Mouse (Mus musculus): ENCODE data around the gene Kat5.

The Kat5 gene

DNA sequence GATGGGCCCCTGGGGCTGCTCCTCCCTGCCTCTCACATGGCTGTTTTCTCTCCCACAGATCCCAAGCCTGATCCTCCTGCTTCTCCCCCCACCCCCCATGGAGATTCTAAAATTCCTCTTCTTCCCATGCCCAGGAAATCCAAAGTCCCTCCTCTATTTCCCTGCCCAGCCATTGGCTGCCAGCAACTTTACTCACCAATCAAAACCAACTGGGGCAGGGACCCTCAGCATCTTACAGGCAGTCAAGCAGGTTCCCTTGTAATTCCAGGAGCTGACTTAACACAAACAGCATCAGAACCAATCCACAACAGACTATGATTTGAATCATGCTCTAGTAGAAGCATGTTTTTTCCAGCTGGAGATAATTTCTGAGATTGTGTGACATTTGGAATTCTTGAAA lies 19.9 kb upstream of the Kat5 start:
- DNase-seq (ENCODE audit: low read depth), result no peak

DNA sequence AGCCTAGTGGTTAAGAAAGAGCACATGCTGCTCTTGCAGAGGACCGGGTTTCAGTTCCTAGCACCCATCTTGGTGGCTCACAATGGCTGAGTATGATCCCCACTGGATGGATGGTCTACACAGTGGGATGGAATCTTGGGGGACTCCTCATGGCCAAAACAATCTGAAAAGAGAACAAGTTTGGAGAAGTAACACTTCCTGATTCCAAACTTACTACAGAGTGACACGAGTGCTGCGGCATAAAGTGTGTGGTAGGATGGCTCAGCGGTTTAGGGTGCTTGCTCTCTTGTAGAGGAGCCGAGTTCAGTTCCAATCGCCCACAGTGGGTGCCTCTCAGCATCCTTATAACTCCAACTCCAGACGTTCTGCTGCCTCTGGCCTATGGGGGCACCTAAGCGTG lies 15.3 kb upstream of the Kat5 start:
- no peak for DNase-seq (ENCODE audit: low read depth)

DNA sequence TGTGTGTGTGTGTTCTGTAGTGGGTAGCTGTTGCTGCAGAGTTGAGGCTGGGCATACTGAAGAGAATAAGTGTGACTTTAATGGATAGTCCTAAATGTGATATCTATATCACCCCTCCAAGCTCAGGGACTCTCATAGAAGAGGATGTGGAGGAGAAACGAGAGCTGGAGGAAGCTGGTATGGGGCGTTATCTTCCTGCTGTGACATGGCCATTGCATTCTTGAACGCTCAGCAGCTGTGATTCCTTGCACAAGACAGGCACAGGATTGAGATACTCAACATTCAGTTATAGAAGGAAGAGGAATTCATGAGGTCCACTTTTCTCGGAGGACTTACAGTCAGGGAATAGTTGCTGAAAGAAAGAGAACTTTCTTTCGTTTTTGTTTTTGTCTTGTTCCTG lies 11.8 kb upstream of the Kat5 start:
- DNase-seq (ENCODE audit: low read depth), result no peak

- no peak for DNase-seq (ENCODE audit: low read depth)
Measured at GRCm38 (mm10) chr19:5620007-5620406, 10.0 kb upstream of the Kat5 start.

- peak; percentile 56 for DNase-seq (ENCODE audit: low read depth)
Measured at GRCm38 (mm10) chr19:5614953-5615352, 4.9 kb upstream of the Kat5 start.

DNA sequence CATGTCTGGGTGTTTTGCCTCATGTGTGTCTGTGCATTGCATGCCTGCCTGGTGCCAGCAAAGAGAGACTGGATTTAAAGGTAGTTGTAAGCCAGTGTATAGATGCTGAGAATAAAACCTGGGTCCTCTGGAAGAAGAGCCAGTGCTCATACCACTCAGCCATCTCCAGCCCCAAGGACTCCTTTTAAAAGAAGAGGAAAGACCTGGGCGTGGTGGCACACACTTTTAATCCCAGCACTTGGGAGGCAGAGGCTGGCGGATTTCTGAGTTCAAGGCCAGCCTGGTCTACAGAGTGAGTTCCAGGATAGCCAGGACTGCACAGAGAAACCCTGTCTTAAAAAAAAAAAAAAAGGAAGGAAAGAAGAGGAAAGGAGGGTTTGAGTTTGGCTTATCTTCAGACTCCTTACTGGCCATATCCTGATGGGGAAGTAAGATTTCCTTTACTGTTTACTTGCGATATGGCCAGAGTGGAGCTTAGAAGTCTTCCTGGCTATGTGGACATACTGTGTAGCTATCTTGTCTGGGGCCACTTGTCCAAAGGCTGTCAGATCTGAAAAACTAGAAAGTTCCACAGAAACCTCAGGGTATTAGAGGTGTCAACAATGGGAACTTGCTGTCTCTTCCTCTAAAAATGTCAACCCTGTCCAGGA lies 2.9 kb upstream of the Kat5 start:
- no peak for DNase-seq (ENCODE audit: low read depth)

DNA sequence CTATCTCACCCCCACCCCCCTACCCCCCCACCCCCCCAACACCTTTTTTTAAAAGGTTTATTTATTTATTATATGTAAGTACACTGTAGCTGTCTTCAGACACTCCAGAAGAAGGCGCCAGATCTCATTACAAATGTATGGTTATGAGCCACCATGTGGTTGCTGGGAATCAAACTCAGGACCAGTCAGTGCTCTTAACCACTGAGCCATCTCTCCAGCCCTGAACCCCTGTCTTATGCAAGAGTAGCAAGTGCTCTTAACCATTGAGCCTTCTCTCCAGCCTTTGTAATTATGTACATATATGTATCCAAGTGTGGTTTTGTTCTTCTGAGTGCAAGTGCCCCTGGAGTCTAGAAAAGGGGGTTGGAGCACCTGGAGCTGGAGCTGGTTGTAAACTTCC lies 1.9 kb upstream of the Kat5 start:
- DNase-seq (ENCODE audit: low read depth), result no peak

DNA sequence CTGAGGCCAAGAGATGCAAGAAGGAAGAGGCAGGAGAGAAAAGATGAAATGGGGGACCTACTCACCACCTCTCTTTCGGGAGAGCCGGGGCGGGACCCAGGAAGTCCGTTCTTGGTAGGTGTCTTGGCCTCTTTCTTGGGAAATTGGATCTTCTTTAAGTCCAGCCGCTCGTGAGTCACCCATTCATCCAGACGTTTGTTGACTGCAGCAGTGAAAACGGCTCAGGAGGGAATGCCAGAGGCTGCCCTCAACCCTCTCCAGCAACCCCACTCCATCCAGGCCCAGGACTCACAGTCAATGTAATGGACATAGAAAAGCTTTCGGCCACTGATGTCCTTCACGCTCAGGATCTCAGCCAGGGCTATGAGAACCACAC lies 878 bp downstream of the Kat5 start:
- peak; percentile 27 for DNase-seq (ENCODE audit: low read depth)

- no peak for DNase-seq (ENCODE audit: low read depth)
Measured at GRCm38 (mm10) chr19:5608707-5609106, 1.3 kb downstream of the Kat5 start.

DNA sequence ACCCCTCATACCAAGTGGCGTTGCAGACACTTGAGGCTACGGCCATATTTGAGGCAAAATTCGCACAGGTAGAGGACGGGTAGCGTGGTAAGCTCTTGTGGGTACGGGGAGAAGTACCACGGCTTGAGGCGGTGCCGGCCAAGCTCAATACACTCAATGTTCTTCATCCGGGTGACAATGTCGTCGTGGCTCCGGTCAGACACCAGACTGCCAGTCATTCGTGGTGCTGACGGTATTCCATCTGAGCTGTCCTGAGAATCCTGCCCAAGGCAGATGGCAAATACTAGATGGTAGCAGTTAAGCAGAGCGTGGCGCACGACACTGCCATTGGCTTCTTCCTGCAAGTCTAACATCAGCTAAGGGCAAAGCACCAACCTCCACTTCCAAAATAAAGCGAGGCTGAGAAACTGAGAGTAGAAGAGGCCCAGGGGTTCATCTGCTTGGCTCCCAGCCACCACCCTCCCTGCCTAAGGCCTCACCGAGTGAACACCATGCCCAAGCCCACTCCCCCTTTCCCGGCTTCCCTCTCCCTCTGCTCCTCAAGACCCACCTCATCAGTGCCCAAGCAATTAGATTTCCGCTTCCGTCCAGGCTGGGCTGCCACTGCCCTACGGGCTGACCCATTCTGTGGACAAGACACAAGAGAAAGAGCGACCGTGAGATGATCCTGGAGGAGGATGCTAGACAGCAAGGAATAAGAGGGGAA lies 2.2 kb downstream of the Kat5 start:
- DNase-seq (ENCODE audit: low read depth), result no peak

DNA sequence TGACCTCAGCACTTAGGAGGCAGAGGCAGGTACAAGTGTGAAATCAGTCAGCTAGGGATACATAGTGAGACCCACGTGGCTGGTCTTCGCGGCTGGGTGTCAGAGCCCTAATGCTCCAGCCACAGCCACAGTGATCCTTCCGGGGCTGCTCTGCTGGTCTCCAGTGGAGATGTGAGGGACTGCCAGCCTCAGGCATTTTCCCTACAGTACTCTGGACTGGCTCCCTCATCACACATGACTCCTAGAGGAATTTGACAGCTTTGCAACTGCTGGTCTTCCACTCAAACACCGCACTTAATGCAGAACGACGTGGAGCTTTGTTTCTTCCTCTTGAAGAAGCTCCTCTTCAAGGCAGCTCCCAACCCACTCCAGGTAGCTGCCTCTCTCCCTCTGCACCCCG lies 3.8 kb downstream of the Kat5 start:
- DNase-seq (ENCODE audit: low read depth), result no peak

GRCm38 (mm10) chr19:5605126-5605525 lies 4.9 kb downstream of the Kat5 start:
- no peak for DNase-seq (ENCODE audit: low read depth)

DNA sequence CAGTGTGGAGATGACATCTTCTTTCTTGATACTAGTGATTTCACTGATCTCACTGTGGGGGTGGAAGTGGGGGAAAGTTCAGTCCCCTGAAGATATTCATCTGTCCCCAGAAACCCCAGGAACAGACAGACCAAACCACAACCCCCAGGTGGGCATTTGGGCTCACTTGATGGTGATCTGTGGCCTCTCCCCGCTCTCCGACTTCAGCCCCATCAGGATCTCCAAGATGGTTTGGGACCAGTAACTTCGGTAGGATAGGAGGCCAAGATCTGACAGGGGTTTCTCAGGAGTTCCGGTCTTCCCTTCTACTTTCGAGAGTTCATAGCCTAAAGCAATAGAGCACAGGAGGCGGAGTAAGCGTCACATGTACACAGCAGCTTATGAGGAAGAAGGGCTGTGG lies 6.4 kb downstream of the Kat5 start:
- DNase-seq (ENCODE audit: low read depth), result no peak

- peak; percentile 56 for DNase-seq (ENCODE audit: low read depth)
Measured at GRCm38 (mm10) chr19:5601752-5602541, 8.1 kb downstream of the Kat5 start, which contains the start of gene Rnaseh2c. Gene Rnaseh2c, plus strand, starts transcription at chr19:5601873.

GRCm38 (mm10) chr19:5599224-5599623 lies 10.8 kb downstream of the Kat5 start:
- no peak for DNase-seq (ENCODE audit: low read depth)

GRCm38 (mm10) chr19:5591888-5592287 lies 18.1 kb downstream of the Kat5 start:
- no peak for DNase-seq (ENCODE audit: low read depth)

DNA sequence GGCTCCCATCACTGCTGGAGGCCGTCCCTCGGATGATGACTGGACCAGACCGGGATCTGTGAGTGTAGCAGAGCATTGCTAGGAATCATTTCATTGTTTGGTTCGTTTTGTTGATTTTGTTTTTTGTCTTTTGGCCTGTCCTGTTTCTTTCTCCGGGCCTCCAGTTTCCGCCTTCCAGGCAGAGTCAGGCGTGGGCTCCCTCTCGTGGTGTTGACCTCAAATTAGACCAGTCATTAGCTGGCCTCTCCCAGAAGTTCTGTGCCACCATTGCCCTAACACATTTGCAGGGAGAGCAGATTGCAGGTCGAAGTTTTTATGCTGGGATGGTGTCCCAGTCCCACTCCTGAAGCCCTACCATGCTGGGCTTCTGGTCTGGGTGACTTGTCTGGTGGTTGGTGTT lies 20.9 kb downstream of the Kat5 start:
- no peak for DNase-seq (ENCODE audit: low read depth)

DNA sequence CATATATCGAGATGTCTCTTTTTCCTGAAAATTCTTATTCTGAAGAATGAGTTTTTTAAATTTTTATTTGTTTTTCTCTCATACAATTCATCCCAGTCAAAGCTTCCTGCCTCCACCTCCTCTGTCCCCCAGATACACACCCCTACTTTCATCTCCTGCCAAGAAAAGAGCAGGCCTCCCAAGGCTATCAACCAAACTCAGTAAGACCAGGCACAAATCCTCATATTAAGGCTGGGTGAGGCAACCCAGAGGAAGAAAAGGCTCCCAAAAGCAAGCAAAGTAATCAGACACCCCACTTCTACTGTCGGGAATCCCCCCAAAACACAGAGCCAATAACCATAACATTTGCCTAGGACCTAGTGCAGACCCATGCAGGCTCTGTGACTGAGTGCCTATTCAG lies 28.0 kb downstream of the Kat5 start:
- DNase-seq (ENCODE audit: low read depth), result no peak

DNA sequence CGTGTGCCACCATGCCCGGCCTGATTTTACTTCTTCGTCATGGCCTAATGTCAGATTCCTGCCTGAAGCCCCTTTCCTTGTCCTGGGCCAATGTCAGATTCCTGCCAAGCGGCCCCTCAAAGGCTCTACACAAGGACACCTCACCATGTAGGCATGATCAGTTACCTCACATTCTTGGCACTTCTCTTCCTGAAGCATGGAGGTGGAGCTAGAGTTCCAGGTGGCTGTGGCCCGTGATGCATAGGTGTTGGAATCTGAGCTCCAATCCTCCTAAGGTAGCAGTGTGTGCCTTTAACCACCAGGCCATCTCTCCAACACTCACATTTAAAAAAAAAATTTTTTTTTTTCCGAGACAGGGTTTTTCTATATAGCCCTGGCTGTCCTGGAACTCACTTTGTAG lies 29.3 kb downstream of the Kat5 start:
- DNase-seq (ENCODE audit: low read depth), result no peak

DNA sequence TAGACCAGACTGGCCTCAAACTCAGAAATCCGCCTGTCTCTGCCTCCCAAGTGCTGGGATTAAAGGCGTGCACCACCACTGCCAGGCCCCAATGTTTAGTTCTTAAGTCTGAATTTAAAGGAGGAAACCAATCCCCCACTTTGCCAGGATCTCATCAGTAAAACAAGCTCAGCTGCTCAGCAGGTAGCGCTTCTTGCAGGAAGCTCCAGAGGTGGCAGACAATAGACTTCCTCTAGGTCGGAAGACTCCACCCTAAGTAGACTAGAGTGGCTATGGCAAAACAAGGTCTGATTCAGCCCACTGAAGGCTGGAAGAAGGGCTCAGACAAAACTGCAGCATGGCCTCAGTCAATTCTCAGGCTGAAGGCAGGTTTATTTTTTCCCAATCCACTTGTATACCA lies 30.1 kb downstream of the Kat5 start:
- DNase-seq (ENCODE audit: low read depth), result no peak

DNA sequence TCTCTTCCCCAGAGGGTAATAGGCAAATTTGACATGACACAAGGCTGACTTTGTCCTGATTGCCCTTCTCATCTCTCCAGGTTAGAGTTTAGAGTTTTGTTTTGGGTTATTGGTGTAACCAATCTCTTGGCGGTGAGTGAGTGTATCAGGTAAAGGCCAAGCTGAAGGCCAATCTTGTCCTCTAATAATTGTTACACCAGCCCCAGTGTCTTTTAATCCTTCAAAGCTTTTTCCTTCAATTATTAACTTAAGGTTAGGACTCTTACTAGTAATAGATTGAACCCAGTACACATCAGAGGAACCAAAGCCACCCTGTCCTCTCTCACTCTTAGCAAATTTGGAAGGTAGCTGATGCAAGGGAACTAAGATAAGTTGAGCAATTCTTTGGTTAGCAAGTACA lies 34.7 kb downstream of the Kat5 start:
- no peak for DNase-seq (ENCODE audit: low read depth)

- DNase-seq (ENCODE audit: low read depth), result peak; percentile 98
Measured at GRCm38 (mm10) chr19:5572331-5573125, 37.5 kb downstream of the Kat5 start.

All from fibroblast of lung, adult 2 months (primary cell).